ENCODE assay signal across 9 mouse cellular contexts in the genomic region with DNA sequence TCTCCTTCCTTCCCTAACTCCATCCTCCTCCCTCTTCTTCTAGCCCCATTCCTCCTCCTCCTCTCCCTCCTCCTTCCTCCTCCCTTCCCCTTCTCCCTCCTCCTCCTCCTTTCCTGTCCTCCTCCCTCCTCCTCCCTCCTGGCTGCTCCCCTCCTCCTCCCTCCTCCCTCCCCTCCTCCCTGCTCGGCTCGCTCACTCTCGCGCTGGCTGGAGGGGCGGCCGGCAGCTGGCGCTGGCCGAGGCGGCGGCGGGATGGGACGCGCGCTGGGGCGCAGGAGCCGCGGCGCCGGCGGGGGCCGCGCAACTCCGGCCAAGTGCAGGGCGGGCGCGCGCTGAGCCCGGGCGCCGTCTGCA. TPM values are rescaled to one million over a fixed set of nuclear protein-coding genes. Genes with fewer than 3 reads are reported as not detected.
A peak's percentile ranks its signal among the peaks of the same experiment; 100 is the strongest.
DNase-seq lines count a peak whose midpoint lies in the region; ATAC-seq lines count a peak whose summit lies in the region.
"Had no signal": no experiment of that assay in that cellular context is flagged by ENCODE, and none has a peak within 500 bp of the region (broad histone marks: within the 10 kb centered on the region; RNA-seq: fewer than 3 reads in every experiment).

No protein-coding gene starts in this region.

- no peaks in the 10 kb centered on the region for H3K9me3 ChIP-seq in embryonic facial prominence, embryonic 14.5 days (ENCODE audit: control insufficient read depth, low read length)
- H3K9me3 ChIP-seq in intestine, embryonic 16.5 days (ENCODE audit: control insufficient read depth, low read length) = no peaks in the 10 kb centered on the region
- H3K9me3 ChIP-seq in liver, embryonic 15.5 days (replicated peaks) = no peaks in the 10 kb centered on the region

- ATAC-seq in embryonic facial prominence, embryonic 14.5 days (ENCODE audit: low read depth) = peak; percentile 81
- peak; percentile 31 for ATAC-seq in intestine, embryonic 16.5 days
- ATAC-seq in liver, embryonic 15.5 days (ENCODE audit: insufficient read depth) = no peak

- H3K9ac ChIP-seq in embryonic facial prominence, embryonic 14.5 days (ENCODE audit: low read depth, low read length) = peak overlapping the region; percentile 56
- H3K9ac ChIP-seq in intestine, embryonic 16.5 days (ENCODE audit: low read depth, low read length) = peak overlapping the region; percentile 19; the same call in 1 of the 2 replicates
- no peak overlapping the region for H3K9ac ChIP-seq in liver, embryonic 15.5 days

- peak overlapping the region; percentile 93 for H3K4me2 ChIP-seq in embryonic facial prominence, embryonic 14.5 days (ENCODE audit: low read depth, low read length)
- peak overlapping the region; percentile 83 for H3K4me2 ChIP-seq in intestine, embryonic 16.5 days (ENCODE audit: low read depth, low read length)
- H3K4me2 ChIP-seq in liver, embryonic 15.5 days = peak overlapping the region; percentile 41

- DNase-seq in kidney, postnatal 14 days = peak; percentile 24
- no peak for DNase-seq in kidney, adult 11 months
- DNase-seq in embryonic facial prominence, embryonic 14.5 days (ENCODE audit: low spot score) = peak; percentile 65
- DNase-seq in right cerebral cortex, postnatal 25 days = peak; percentile 83
- no peak for DNase-seq in thymus, postnatal 0 days (ENCODE audit: low spot score)
- DNase-seq in ovary, postnatal 36 days (ENCODE audit: low spot score) = no peak

- peak overlapping the region; percentile 48 for H3K4me3 ChIP-seq in embryonic facial prominence, embryonic 14.5 days (ENCODE audit: low read depth, low read length)
- H3K4me3 ChIP-seq in intestine, embryonic 16.5 days (ENCODE audit: low read length) = peak overlapping the region; percentile 47
- no peak overlapping the region; the same call in 1 of the 2 replicates for H3K4me3 ChIP-seq in liver, embryonic 15.5 days (replicated peaks)
- H3K4me3 ChIP-seq: heart, adult 2 months had no signal

- peaks cover 81% of the 10 kb centered on the region for H3K27me3 ChIP-seq in embryonic facial prominence, embryonic 14.5 days (replicated peaks; ENCODE audit: control insufficient read depth, insufficient read depth, low read length)
- peaks cover 69% of the 10 kb centered on the region for H3K27me3 ChIP-seq in intestine, embryonic 16.5 days (replicated peaks; ENCODE audit: control insufficient read depth, insufficient read depth, low read length)
- peaks cover 88% of the 10 kb centered on the region for H3K27me3 ChIP-seq in liver, embryonic 15.5 days

- 1% methylated on average over 22 of the region's 30 CpGs for WGBS in embryonic facial prominence, embryonic 14.5 days
- WGBS in intestine, embryonic 16.5 days = 0% methylated on average over 12 of the region's 30 CpGs
- WGBS in liver, embryonic 15.5 days (ENCODE audit: insufficient replicate concordance) = under 1% methylated on average over 30 of the region's 30 CpGs

- no peak overlapping the region for H3K27ac ChIP-seq in embryonic facial prominence, embryonic 14.5 days (replicated peaks; ENCODE audit: low read depth, low read length)
- H3K27ac ChIP-seq in intestine, embryonic 16.5 days (ENCODE audit: low read length) = no peak overlapping the region
- H3K27ac ChIP-seq in liver, embryonic 15.5 days (replicated peaks) = no peak overlapping the region
- H3K27ac ChIP-seq: heart, adult 2 months had no signal

- no peaks in the 10 kb centered on the region for H3K36me3 ChIP-seq in embryonic facial prominence, embryonic 14.5 days (ENCODE audit: control insufficient read depth, insufficient read depth, low read length)
- H3K36me3 ChIP-seq in intestine, embryonic 16.5 days (ENCODE audit: control insufficient read depth, insufficient read depth, low read length) = no peaks in the 10 kb centered on the region
- no peaks in the 10 kb centered on the region for H3K36me3 ChIP-seq in liver, embryonic 15.5 days (replicated peaks)

- peaks cover 6% of the 10 kb centered on the region; the same call in 1 of the 2 replicates for H3K4me1 ChIP-seq in embryonic facial prominence, embryonic 14.5 days (ENCODE audit: control insufficient read depth, insufficient read depth, low read length)
- H3K4me1 ChIP-seq in intestine, embryonic 16.5 days (ENCODE audit: control insufficient read depth, insufficient read depth, low read length) = peaks cover 11% of the 10 kb centered on the region
- H3K4me1 ChIP-seq in liver, embryonic 15.5 days (replicated peaks) = no peaks in the 10 kb centered on the region

RNA-seq across cellular contexts. Expression of a gene that starts 0.6 kb away (rescaled TPM):
- polyA plus RNA-seq in embryonic facial prominence, embryonic 14.5 days (2014; fragmentation: Nextera tagmentation; extraction: Ambion mirVana) = 0.31 and 0.38 TPM in 2 replicates
- polyA plus RNA-seq in intestine, embryonic 16.5 days (2015; fragmentation: Nextera tagmentation; extraction: Ambion mirVana) = 0.11 and 0.16 TPM in 2 replicates
- not detected in 2 replicates for polyA plus RNA-seq in liver, embryonic 15.5 days (2015; fragmentation: Nextera tagmentation; extraction: Ambion mirVana)
- polyA plus RNA-seq in thymus, postnatal 0 days (2015; fragmentation: Nextera tagmentation; extraction: Ambion mirVana) = 0.04 TPM in 1 of 2 replicates, not detected in the other
- polyA plus RNA-seq: heart, adult 2 months had no signal

RNA-seq across cellular contexts. Expression of a gene that starts 56.6 kb away (rescaled TPM):
- 37.7 and 39.8 TPM in 2 replicates for polyA plus RNA-seq in embryonic facial prominence, embryonic 14.5 days (2014; fragmentation: Nextera tagmentation; extraction: Ambion mirVana)
- 81.3 and 83.5 TPM in 2 replicates for polyA plus RNA-seq in intestine, embryonic 16.5 days (2015; fragmentation: Nextera tagmentation; extraction: Ambion mirVana)
- polyA plus RNA-seq in liver, embryonic 15.5 days (2015; fragmentation: Nextera tagmentation; extraction: Ambion mirVana) = 18.7 and 20.1 TPM in 2 replicates
- 31.3 and 32.7 TPM in 2 replicates for polyA plus RNA-seq in thymus, postnatal 0 days (2015; fragmentation: Nextera tagmentation; extraction: Ambion mirVana)

Comparison
In these comparisons a context has a peak if more than half of its experiments do, and no peak if none do; other contexts are left out.
1. DNase-seq: peak in kidney, postnatal 14 days (single experiment), embryonic facial prominence, embryonic 14.5 days (single experiment) and right cerebral cortex, postnatal 25 days (single experiment); none in kidney, adult 11 months (single experiment), thymus, postnatal 0 days (single experiment) and ovary, postnatal 36 days (single experiment).
2. H3K4me2 ChIP-seq: peak in every context shown above with its lines; median percentile 93 in embryonic facial prominence, embryonic 14.5 days; 83 in intestine, embryonic 16.5 days; 41 in liver, embryonic 15.5 days.